Mouse (Mus musculus) liver, embryonic 12.5 days (tissue): ENCODE data around the gene Mien1. TPM values are rescaled to one million over a fixed set of nuclear protein-coding genes. Genes with fewer than 3 reads are reported as not detected.
A peak's percentile ranks its signal among the peaks of the same experiment; 100 is the strongest.

Experiments used
- ATAC-seq: fragments of 200-750 bp; cut with Nextera tagmentation; 2 replicates; pipeline ENCODE4 v1.8.0; 2017; ENCODE audit warnings: moderate number of reproducible peaks, mild to moderate bottlenecking, moderate library complexity
- H3K27ac ChIP-seq: fragments of 300-500 bp; sonication (generic); 2 replicates; pipeline ENCODE4 v1.5.1; 2016; ENCODE audit warnings: mild to moderate bottlenecking
- H3K27me3 ChIP-seq: fragments of 300-500 bp; sonication (generic); replicated peaks from 2 replicates; pipeline ENCODE4 v1.6.1; 2016; ENCODE audit warnings: mild to moderate bottlenecking, moderate library complexity
- H3K36me3 ChIP-seq: fragments of 300-500 bp; sonication (generic); 2 replicates; pipeline ENCODE4 v1.6.1; 2016; ENCODE audit warnings: mild to moderate bottlenecking, moderate library complexity
- H3K4me1 ChIP-seq: fragments of 300-500 bp; sonication (generic); 2 replicates; pipeline ENCODE4 v1.6.1; 2016
- H3K4me2 ChIP-seq: fragments of 300-500 bp; sonication (generic); 2 replicates; pipeline ENCODE4 v1.6.1; 2016; ENCODE audit warnings: mild to moderate bottlenecking, moderate library complexity
- H3K4me3 ChIP-seq: fragments of 300-500 bp; sonication (generic); 2 replicates; pipeline ENCODE4 v1.5.1; 2016; ENCODE audit warnings: mild to moderate bottlenecking, moderate library complexity
- H3K9ac ChIP-seq: fragments of 300-500 bp; sonication (generic); 2 replicates; pipeline ENCODE4 v1.6.1; 2016; ENCODE audit warnings: mild to moderate bottlenecking, moderate library complexity
- H3K9me3 ChIP-seq: fragments of 300-500 bp; sonication (generic); replicated peaks from 2 replicates; pipeline ENCODE4 v1.6.1; 2016; ENCODE audit warnings: mild to moderate bottlenecking, moderate library complexity
- WGBS: fragments of 180-500 bp; shearing (Covaris S2); methylation state at CpG from one replicate; pipeline ENCODE4 v1.1.7; 2016; ENCODE audit not compliant: insufficient replicate concordance; 5-methylcytosine and 5-hydroxymethylcytosine counted together
- polyA plus RNA-seq: library from polyadenylated mRNA; unstranded; fragments of >200 nt; fragmentation: Nextera tagmentation; extraction: Ambion mirVana; gene quantifications from 2 replicates; pipeline ENCODE4 v1.2.1, GENCODE M21; 2016

The Mien1 gene
- polyA plus RNA-seq, 1 experiment from 2014 or later, result 64.8 TPM

GRCm38 (mm10) chr11:98457367-98458120, 18.8 kb upstream of the Mien1 start:
- H3K4me3 ChIP-seq, result peak overlapping the region; percentile 66
- peak overlapping the region; percentile 63 for H3K9ac ChIP-seq
- H3K27ac ChIP-seq, result peak overlapping the region; percentile 20; the same call in 1 of the 2 replicates
- under 1% methylated on average over 46 of the region's 64 CpGs for WGBS
- H3K36me3 ChIP-seq, result peaks cover 27% of the 10 kb centered on the region; the same call in 1 of the 2 replicates
- no peaks in the 10 kb centered on the region for H3K9me3 ChIP-seq
- H3K4me2 ChIP-seq, result peak overlapping the region; percentile 91
- peak; percentile 72 for ATAC-seq
- H3K27me3 ChIP-seq, result peaks cover 76% of the 10 kb centered on the region
- peaks cover 16% of the 10 kb centered on the region for H3K4me1 ChIP-seq

- peak overlapping the region; percentile 91 for H3K4me2 ChIP-seq
- H3K27me3 ChIP-seq, result peaks cover 77% of the 10 kb centered on the region
- WGBS, result 24% methylated on average over 9 of the region's 9 CpGs
- peaks cover 16% of the 10 kb centered on the region for H3K4me1 ChIP-seq
- H3K4me3 ChIP-seq, result peak overlapping the region; percentile 66
- peak; percentile 6; the same call in 1 of the 2 replicates for ATAC-seq
- H3K36me3 ChIP-seq, result peaks cover 31% of the 10 kb centered on the region
- peak overlapping the region; percentile 63 for H3K9ac ChIP-seq
- no peaks in the 10 kb centered on the region for H3K9me3 ChIP-seq
- H3K27ac ChIP-seq, result 0 out of 2 replicates have a peak overlapping the region, but pooled peaks have one; percentile 20
Measured at GRCm38 (mm10) chr11:98456945-98457344, 18.2 kb upstream of the Mien1 start.

- Histone ChIP-seq H3K4me1 (peaks cover 16% of the 10 kb centered on the region), H3K27ac (no peak overlapping the region), H3K4me2 (no peak overlapping the region), H3K9me3 (no peaks in the 10 kb centered on the region), H3K27me3 (peaks cover 76% of the 10 kb centered on the region), H3K36me3 (peaks cover 35% of the 10 kb centered on the region), H3K9ac (no peak overlapping the region), H3K4me3 (no peak overlapping the region)
- no peak for ATAC-seq
- WGBS, result 50% methylated on average over 5 of the region's 5 CpGs
Measured at GRCm38 (mm10) chr11:98456545-98456944, 17.8 kb upstream of the Mien1 start.

- no peak overlapping the region for H3K9ac ChIP-seq
- H3K4me3 ChIP-seq, result no peak overlapping the region
- peaks cover 16% of the 10 kb centered on the region for H3K4me1 ChIP-seq
- peaks cover 42% of the 10 kb centered on the region for H3K36me3 ChIP-seq
- H3K27ac ChIP-seq, result no peak overlapping the region
- ATAC-seq, result no peak
- H3K27me3 ChIP-seq, result peaks cover 75% of the 10 kb centered on the region
- no peaks in the 10 kb centered on the region for H3K9me3 ChIP-seq
- H3K4me2 ChIP-seq, result no peak overlapping the region
- WGBS, result 69% methylated on average over 4 of the region's 4 CpGs
Measured at GRCm38 (mm10) chr11:98455484-98455883, 16.7 kb upstream of the Mien1 start.

- H3K27ac ChIP-seq, result no peak overlapping the region
- no peak overlapping the region for H3K9ac ChIP-seq
- peaks cover 83% of the 10 kb centered on the region for H3K27me3 ChIP-seq
- peaks cover 6% of the 10 kb centered on the region for H3K4me1 ChIP-seq
- peak overlapping the region; percentile 45 for H3K4me2 ChIP-seq
- peaks cover 42% of the 10 kb centered on the region for H3K36me3 ChIP-seq
- no peak overlapping the region for H3K4me3 ChIP-seq
- no peaks in the 10 kb centered on the region for H3K9me3 ChIP-seq
- 64% methylated on average over 20 of the region's 20 CpGs for WGBS
- no peak for ATAC-seq
Measured at GRCm38 (mm10) chr11:98449921-98450771, 11.4 kb upstream of the Mien1 start.

- H3K36me3 ChIP-seq, result peaks cover 35% of the 10 kb centered on the region
- H3K4me2 ChIP-seq, result peak overlapping the region; percentile 45
- H3K27me3 ChIP-seq, result peaks cover 88% of the 10 kb centered on the region
- no peak overlapping the region for H3K27ac ChIP-seq
- peak overlapping the region; percentile 31 for H3K4me3 ChIP-seq
- ATAC-seq, result no peak
- no peak overlapping the region for H3K9ac ChIP-seq
- H3K9me3 ChIP-seq, result no peaks in the 10 kb centered on the region
- H3K4me1 ChIP-seq, result peaks cover 6% of the 10 kb centered on the region
- 66% methylated on average over 3 of the region's 3 CpGs for WGBS
Measured at GRCm38 (mm10) chr11:98449419-98449818, 10.6 kb upstream of the Mien1 start.

- Histone ChIP-seq H3K4me3 (peak overlapping the region; percentile 35), H3K27me3 (peaks cover 80% of the 10 kb centered on the region), H3K9ac (no peak overlapping the region), H3K4me2 (peak overlapping the region; percentile 45), H3K9me3 (no peaks in the 10 kb centered on the region), H3K4me1 (peaks cover 6% of the 10 kb centered on the region), H3K36me3 (peaks cover 24% of the 10 kb centered on the region), H3K27ac (peak overlapping the region; percentile 77; the same call in 1 of the 2 replicates)
- WGBS, result 31% methylated on average over 13 of the region's 13 CpGs
- ATAC-seq, result peak; percentile 53
Measured at GRCm38 (mm10) chr11:98448191-98448790, 9.5 kb upstream of the Mien1 start.

- Histone ChIP-seq H3K4me2 (peak overlapping the region; percentile 22; the same call in 1 of the 2 replicates), H3K36me3 (peaks cover 17% of the 10 kb centered on the region), H3K9ac (0 out of 2 replicates have a peak overlapping the region, but pooled peaks have one; percentile 9), H3K27me3 (peaks cover 78% of the 10 kb centered on the region), H3K9me3 (no peaks in the 10 kb centered on the region), H3K27ac (peak overlapping the region; percentile 77), H3K4me1 (peaks cover 6% of the 10 kb centered on the region), H3K4me3 (peak overlapping the region; percentile 35)
- 16% methylated on average over 7 of the region's 7 CpGs for WGBS
- ATAC-seq, result no peak
Measured at GRCm38 (mm10) chr11:98447475-98447834, 8.7 kb upstream of the Mien1 start.

- Histone ChIP-seq H3K9me3 (no peaks in the 10 kb centered on the region), H3K9ac (0 out of 2 replicates have a peak overlapping the region, but pooled peaks have one; percentile 9), H3K4me2 (peak overlapping the region; percentile 21; the same call in 1 of the 2 replicates), H3K4me3 (peak overlapping the region; percentile 35), H3K27me3 (peaks cover 72% of the 10 kb centered on the region), H3K36me3 (peaks cover 12% of the 10 kb centered on the region), H3K4me1 (peaks cover 6% of the 10 kb centered on the region), H3K27ac (peak overlapping the region; percentile 77)
- WGBS, result 5% methylated on average over 28 of the region's 33 CpGs
- peak; percentile 59 for ATAC-seq
Measured at GRCm38 (mm10) chr11:98446562-98447474, 8.0 kb upstream of the Mien1 start.

- 0 out of 2 replicates have a peak within 1 kb of the TSS, but pooled peaks have one; percentile 9 for H3K9ac ChIP-seq
- peak within 1 kb of the TSS; percentile 21 for H3K4me2 ChIP-seq
- H3K27me3 ChIP-seq, result peaks cover 68% of the 10 kb centered on the region
- H3K27ac ChIP-seq, result peak within 1 kb of the TSS; percentile 77
- peak; percentile 25 for ATAC-seq
- H3K9me3 ChIP-seq, result no peaks in the 10 kb centered on the region
- H3K4me3 ChIP-seq, result peak within 1 kb of the TSS; percentile 35
- peaks cover 6% of the 10 kb centered on the region for H3K4me1 ChIP-seq
- 15% methylated on average over 5 of the region's 5 CpGs for WGBS
- peaks cover 7% of the 10 kb centered on the region for H3K36me3 ChIP-seq
Measured at GRCm38 (mm10) chr11:98446213-98446561, 7.4 kb upstream of the Mien1 start, which contains the start of gene Grb7. Gene Grb7 (plus strand): TSS chr11:98446394.

- H3K9me3 ChIP-seq, result no peaks in the 10 kb centered on the region
- H3K9ac ChIP-seq, result no peak overlapping the region
- peaks cover 5% of the 10 kb centered on the region for H3K36me3 ChIP-seq
- H3K27ac ChIP-seq, result peak overlapping the region; percentile 69
- WGBS, result 44% methylated on average over 4 of the region's 4 CpGs
- H3K4me1 ChIP-seq, result peaks cover 6% of the 10 kb centered on the region
- H3K4me2 ChIP-seq, result peak overlapping the region; percentile 3; the same call in 1 of the 2 replicates
- no peak for ATAC-seq
- peaks cover 62% of the 10 kb centered on the region for H3K27me3 ChIP-seq
- H3K4me3 ChIP-seq, result no peak overlapping the region
Measured at GRCm38 (mm10) chr11:98445679-98446078, 6.9 kb upstream of the Mien1 start.
